30 mouse cellular contexts compared by ENCODE assay signal in genomic region chr1:146002010-146002409, GRCm38 (mm10).
"Had no signal": no experiment of that assay in that cellular context is flagged by ENCODE, and none has a peak within 500 bp of the region (broad histone marks: within the 10 kb centered on the region; RNA-seq: fewer than 3 reads in every experiment).

No protein-coding gene starts in this region.

- H3K4me2 ChIP-seq: limb, embryonic 12.5 days; limb, embryonic 13.5 days; limb, embryonic 15.5 days; liver, embryonic 11.5 days; liver, embryonic 12.5 days; liver, embryonic 13.5 days; liver, embryonic 15.5 days; lung, embryonic 14.5 days; lung, embryonic 15.5 days; midbrain, embryonic 11.5 days; midbrain, embryonic 12.5 days; midbrain, embryonic 13.5 days; midbrain, embryonic 15.5 days; neural tube, embryonic 12.5 days had no signal

- H3K4me3 ChIP-seq: limb, embryonic 10.5 days; limb, embryonic 12.5 days; limb, embryonic 13.5 days; limb, embryonic 15.5 days; liver, embryonic 12.5 days; liver, embryonic 13.5 days; liver, embryonic 15.5 days; lung, embryonic 15.5 days; megakaryocyte, embryonic 14.5 days; midbrain, embryonic 12.5 days; midbrain, embryonic 13.5 days; midbrain, embryonic 15.5 days; myocyte; neural tube, embryonic 12.5 days had no signal

- H3K4me1 ChIP-seq: limb, embryonic 10.5 days; limb, embryonic 12.5 days; limb, embryonic 13.5 days; limb, embryonic 15.5 days; liver, embryonic 12.5 days; liver, embryonic 13.5 days; liver, embryonic 15.5 days; lung, embryonic 15.5 days; megakaryocyte, embryonic 14.5 days; midbrain, embryonic 12.5 days; midbrain, embryonic 13.5 days; midbrain, embryonic 15.5 days; neural tube, embryonic 12.5 days had no signal

- DNase-seq: left cerebral cortex, postnatal 4 days; liver; liver, embryonic 13.5 days; liver, postnatal 0 days; lung, adult 18-20 months; lung, adult 2 months; lung, embryonic 14.5 days; lung, postnatal 10 days; lung, postnatal 14 days; lung, postnatal 36 days; lung, postnatal 4 days; midbrain, embryonic 14.5 days had no signal

- H3K36me3 ChIP-seq: limb, embryonic 10.5 days; limb, embryonic 12.5 days; limb, embryonic 13.5 days; limb, embryonic 15.5 days; liver, embryonic 12.5 days; liver, embryonic 13.5 days; liver, embryonic 15.5 days; lung, embryonic 15.5 days; midbrain, embryonic 12.5 days; midbrain, embryonic 13.5 days; midbrain, embryonic 15.5 days; neural tube, embryonic 12.5 days had no signal

- H3K27ac ChIP-seq: limb, embryonic 10.5 days; limb, embryonic 12.5 days; limb, embryonic 13.5 days; limb, embryonic 15.5 days; liver, embryonic 12.5 days; liver, embryonic 13.5 days; liver, embryonic 14.5 days; liver, embryonic 15.5 days; lung, embryonic 15.5 days; macrophage; midbrain, embryonic 12.5 days; midbrain, embryonic 13.5 days; midbrain, embryonic 15.5 days; neural tube, embryonic 12.5 days had no signal

- ATAC-seq: liver, embryonic 12.5 days; liver, postnatal 0 days; midbrain, embryonic 13.5 days; midbrain, embryonic 15.5 days; midbrain, embryonic 16.5 days had no signal

- H3K9me3 ChIP-seq: limb, embryonic 10.5 days; limb, embryonic 12.5 days; limb, embryonic 13.5 days; limb, embryonic 15.5 days; liver, embryonic 12.5 days; liver, embryonic 13.5 days; liver, embryonic 15.5 days; lung, embryonic 15.5 days; megakaryocyte, embryonic 14.5 days; midbrain, embryonic 12.5 days; midbrain, embryonic 13.5 days; midbrain, embryonic 15.5 days; neural tube, embryonic 12.5 days had no signal

- H3K27me3 ChIP-seq: limb, embryonic 12.5 days; limb, embryonic 13.5 days; limb, embryonic 15.5 days; liver, embryonic 12.5 days; liver, embryonic 13.5 days; liver, embryonic 15.5 days; lung, embryonic 15.5 days; megakaryocyte, embryonic 14.5 days; midbrain, embryonic 12.5 days; midbrain, embryonic 13.5 days; midbrain, embryonic 15.5 days; neural tube, embryonic 12.5 days had no signal

- H3K9ac ChIP-seq: limb, embryonic 12.5 days; limb, embryonic 13.5 days; limb, embryonic 15.5 days; liver, embryonic 12.5 days; liver, embryonic 13.5 days; liver, embryonic 14.5 days; liver, embryonic 15.5 days; liver, postnatal 0 days; lung, embryonic 14.5 days; lung, embryonic 15.5 days; midbrain, embryonic 12.5 days; midbrain, embryonic 13.5 days; midbrain, embryonic 15.5 days; neural tube, embryonic 12.5 days had no signal
